Mouse (Mus musculus): ENCODE results near the gene Fryl. TPM values are rescaled to one million over a fixed set of nuclear protein-coding genes. Genes with fewer than 3 reads are reported as not detected.

Gene Fryl
- 32.4 and 35.6 TPM in 2 replicates for polyA plus RNA-seq (2014; fragmentation: Nextera tagmentation; extraction: Ambion mirVana)

DNA sequence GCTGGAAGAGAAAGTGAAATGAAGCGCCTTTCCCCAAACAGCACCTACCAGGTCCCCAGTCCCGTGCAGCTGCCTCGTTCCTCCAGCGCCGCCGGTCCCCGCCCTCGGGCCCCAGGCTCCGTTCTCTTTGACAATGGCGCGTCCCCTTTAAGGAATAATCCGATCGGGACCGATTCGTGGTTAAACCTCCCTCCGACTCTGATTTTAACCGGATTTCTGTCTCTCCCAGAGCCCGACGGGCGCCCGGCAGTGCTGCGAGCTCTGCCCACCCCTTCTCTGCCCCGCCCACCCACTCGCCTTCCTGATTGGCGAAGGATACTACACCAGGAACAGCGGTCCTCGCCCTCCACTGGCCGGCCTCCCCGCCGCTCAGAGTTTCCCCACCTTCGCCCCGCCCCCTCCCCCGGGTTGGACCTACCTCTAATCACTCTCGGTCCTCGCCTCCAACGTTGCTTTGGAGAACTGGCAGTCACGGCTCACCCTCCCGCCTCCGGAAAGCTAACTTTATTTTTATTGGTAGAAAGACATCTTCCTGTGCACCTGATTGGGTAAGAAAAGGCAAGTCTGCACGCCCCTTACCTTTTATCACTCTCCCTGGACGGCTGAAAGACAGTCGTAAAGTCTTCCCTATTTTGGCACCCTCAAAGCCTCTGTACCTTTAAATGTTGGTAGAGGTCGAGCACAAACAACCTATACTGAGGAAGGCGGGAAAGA, at the start of gene Fryl:
Fryl (minus strand) TSS at position 268 of the 714 bp plus-strand sequence.
- peak; percentile 99 for DNase-seq (ENCODE audit: low spot score)
- H3K4me3 ChIP-seq (ENCODE audit: low read depth, low read length): peak within 1 kb of the TSS; percentile 97
- H3K36me3 ChIP-seq (ENCODE audit: control insufficient read depth, insufficient read depth, low read length): no peaks in the 10 kb centered on the region
- H3K9ac ChIP-seq (ENCODE audit: low read length): peak within 1 kb of the TSS; percentile 92
- peak within 1 kb of the TSS; percentile 63 for H3K4me2 ChIP-seq (ENCODE audit: low read length)
- no peaks in the 10 kb centered on the region for H3K9me3 ChIP-seq (replicated peaks; ENCODE audit: control insufficient read depth, low read length)
- WGBS: under 1% methylated on average over 44 of the region's 44 CpGs
- H3K27me3 ChIP-seq (replicated peaks; ENCODE audit: control insufficient read depth, insufficient read depth, low read length): no peaks in the 10 kb centered on the region
- peak within 1 kb of the TSS; percentile 96 for H3K27ac ChIP-seq (ENCODE audit: low read depth, low read length)
- peak; percentile 98 for ATAC-seq
- H3K4me1 ChIP-seq (ENCODE audit: control insufficient read depth, insufficient read depth, low read length): peaks cover 17% of the 10 kb centered on the region

DNA sequence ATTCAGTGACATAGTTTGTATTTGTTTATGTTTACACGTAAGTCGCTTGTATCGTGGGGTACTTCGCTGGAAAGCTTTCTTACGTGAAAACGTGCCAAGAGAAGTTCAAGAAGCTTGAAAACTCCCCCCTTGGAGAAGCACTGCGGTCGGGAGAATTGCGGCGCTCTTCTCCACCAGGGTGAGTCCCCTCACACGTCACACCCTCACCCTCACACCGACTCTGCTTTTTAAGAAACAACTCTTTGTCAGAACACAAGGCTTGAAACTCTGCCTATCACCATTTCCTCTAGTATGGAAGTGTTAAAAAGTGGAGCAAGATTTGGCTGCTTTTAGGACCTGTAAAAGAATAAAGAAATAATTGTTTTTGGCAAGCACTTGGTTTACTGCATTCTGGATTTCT, 48.1 kb upstream of the Fryl start:
- no peak overlapping the region for H3K4me2 ChIP-seq (ENCODE audit: low read length)
- no peak for ATAC-seq
- H3K9me3 ChIP-seq (replicated peaks; ENCODE audit: control insufficient read depth, low read length): no peaks in the 10 kb centered on the region
- H3K27me3 ChIP-seq (replicated peaks; ENCODE audit: control insufficient read depth, insufficient read depth, low read length): no peaks in the 10 kb centered on the region
- no peaks in the 10 kb centered on the region for H3K4me1 ChIP-seq (ENCODE audit: control insufficient read depth, insufficient read depth, low read length)
- no peak for DNase-seq (ENCODE audit: low spot score)
- H3K27ac ChIP-seq (ENCODE audit: low read depth, low read length): no peak overlapping the region
- peaks cover 82% of the 10 kb centered on the region for H3K36me3 ChIP-seq (ENCODE audit: control insufficient read depth, insufficient read depth, low read length)
- WGBS: 87% methylated on average over 12 of the region's 12 CpGs
- no peak overlapping the region for H3K9ac ChIP-seq (ENCODE audit: low read length)
- no peak overlapping the region for H3K4me3 ChIP-seq (ENCODE audit: low read depth, low read length)

DNA sequence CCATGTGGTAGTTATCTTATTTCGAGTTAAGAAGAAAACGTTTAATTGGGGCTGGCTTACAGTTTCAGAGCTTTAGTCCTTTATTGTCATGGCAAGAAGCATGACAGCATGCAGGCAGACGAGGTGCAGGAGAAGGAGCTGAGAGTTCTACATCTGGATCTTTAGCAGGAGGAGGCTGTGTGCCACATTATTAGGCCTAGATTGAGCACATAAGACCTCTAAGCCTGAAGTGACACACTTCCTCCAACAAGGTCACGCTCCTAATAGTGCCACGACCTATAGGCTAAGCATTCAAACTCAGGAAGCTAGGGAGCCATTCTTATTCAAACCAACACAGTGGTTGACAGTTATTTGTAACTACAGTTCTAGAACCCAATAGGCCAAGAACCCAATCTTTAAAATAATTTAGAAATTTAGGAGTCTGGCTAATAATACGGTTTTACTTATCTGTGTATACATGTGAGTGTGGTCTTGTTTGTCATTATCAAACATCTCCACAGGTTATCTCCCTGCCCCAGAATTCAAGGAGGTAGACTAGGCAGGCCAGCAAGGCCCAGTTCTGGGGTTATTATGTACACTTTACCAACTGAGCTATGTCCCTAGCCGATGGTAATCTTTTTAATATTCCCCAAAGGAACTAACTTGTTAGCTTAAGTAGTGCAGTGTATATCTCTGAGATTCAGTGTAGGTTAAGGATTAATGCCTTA, 45.3 kb upstream of the Fryl start:
- WGBS: 90% methylated on average over 7 of the region's 7 CpGs
- no peaks in the 10 kb centered on the region for H3K27me3 ChIP-seq (replicated peaks; ENCODE audit: control insufficient read depth, insufficient read depth, low read length)
- H3K27ac ChIP-seq (ENCODE audit: low read depth, low read length): no peak overlapping the region
- H3K9me3 ChIP-seq (replicated peaks; ENCODE audit: control insufficient read depth, low read length): no peaks in the 10 kb centered on the region
- ATAC-seq: no peak
- no peak overlapping the region for H3K4me3 ChIP-seq (ENCODE audit: low read depth, low read length)
- no peak for DNase-seq (ENCODE audit: low spot score)
- no peaks in the 10 kb centered on the region for H3K4me1 ChIP-seq (ENCODE audit: control insufficient read depth, insufficient read depth, low read length)
- H3K4me2 ChIP-seq (ENCODE audit: low read length): no peak overlapping the region
- peaks cover 72% of the 10 kb centered on the region for H3K36me3 ChIP-seq (ENCODE audit: control insufficient read depth, insufficient read depth, low read length)
- no peak overlapping the region for H3K9ac ChIP-seq (ENCODE audit: low read length)

- no peak overlapping the region for H3K9ac ChIP-seq (ENCODE audit: low read length)
- no peaks in the 10 kb centered on the region for H3K27me3 ChIP-seq (replicated peaks; ENCODE audit: control insufficient read depth, insufficient read depth, low read length)
- no peak overlapping the region for H3K4me2 ChIP-seq (ENCODE audit: low read length)
- H3K27ac ChIP-seq (ENCODE audit: low read depth, low read length): no peak overlapping the region
- ATAC-seq (no peak), DNase-seq (ENCODE audit: low spot score) (no peak)
- H3K4me3 ChIP-seq (ENCODE audit: low read depth, low read length): no peak overlapping the region
- H3K4me1 ChIP-seq (ENCODE audit: control insufficient read depth, insufficient read depth, low read length): peaks cover 6% of the 10 kb centered on the region
- no peaks in the 10 kb centered on the region for H3K9me3 ChIP-seq (replicated peaks; ENCODE audit: control insufficient read depth, low read length)
- H3K36me3 ChIP-seq (ENCODE audit: control insufficient read depth, insufficient read depth, low read length): peaks cover 43% of the 10 kb centered on the region
- 87% methylated on average over 4 of the region's 4 CpGs for WGBS
These were observed 39.5 kb upstream of the Fryl start for GRCm38 (mm10) chr5:73295916-73296315.

GRCm38 (mm10) chr5:73295016-73295415, 38.6 kb upstream of the Fryl start:
- ATAC-seq: no peak
- Histone ChIP-seq H3K4me3 (ENCODE audit: low read depth, low read length) (no peak overlapping the region), H3K27ac (ENCODE audit: low read depth, low read length) (no peak overlapping the region), H3K36me3 (ENCODE audit: control insufficient read depth, insufficient read depth, low read length) (peaks cover 34% of the 10 kb centered on the region), H3K27me3 (replicated peaks; ENCODE audit: control insufficient read depth, insufficient read depth, low read length) (no peaks in the 10 kb centered on the region), H3K9me3 (replicated peaks; ENCODE audit: control insufficient read depth, low read length) (no peaks in the 10 kb centered on the region), H3K4me2 (ENCODE audit: low read length) (no peak overlapping the region), H3K9ac (ENCODE audit: low read length) (no peak overlapping the region), H3K4me1 (ENCODE audit: control insufficient read depth, insufficient read depth, low read length) (peaks cover 6% of the 10 kb centered on the region)
- DNase-seq (ENCODE audit: low spot score): no peak
- 95% methylated on average over 7 of the region's 7 CpGs for WGBS

DNA sequence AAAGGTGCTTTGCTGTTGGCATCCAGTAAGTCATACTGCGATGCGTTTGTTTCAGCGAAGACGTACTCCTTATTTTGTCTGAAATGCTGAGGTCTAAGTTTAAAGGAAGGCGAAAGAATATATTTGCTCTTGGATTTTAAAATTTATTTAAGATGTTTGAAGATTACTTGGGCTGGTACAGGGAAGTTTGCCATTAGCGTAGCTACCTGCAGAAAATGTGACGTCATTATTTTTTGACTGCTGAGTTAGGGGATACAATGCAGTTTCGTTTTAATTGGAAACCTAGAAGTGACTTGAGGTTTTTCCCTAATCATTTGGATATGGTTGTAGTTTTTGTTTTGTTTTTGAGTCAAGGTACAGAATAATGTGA, 37.0 kb upstream of the Fryl start:
- H3K4me2 ChIP-seq (ENCODE audit: low read length): peak overlapping the region; percentile 88
- no peak for ATAC-seq
- 8% methylated on average over 8 of the region's 8 CpGs for WGBS
- H3K4me3 ChIP-seq (ENCODE audit: low read depth, low read length): peak overlapping the region; percentile 89
- H3K27me3 ChIP-seq (replicated peaks; ENCODE audit: control insufficient read depth, insufficient read depth, low read length): no peaks in the 10 kb centered on the region
- peak overlapping the region; percentile 89 for H3K9ac ChIP-seq (ENCODE audit: low read length)
- DNase-seq (ENCODE audit: low spot score): no peak
- H3K4me1 ChIP-seq (ENCODE audit: control insufficient read depth, insufficient read depth, low read length): peaks cover 6% of the 10 kb centered on the region
- no peaks in the 10 kb centered on the region for H3K9me3 ChIP-seq (replicated peaks; ENCODE audit: control insufficient read depth, low read length)
- H3K27ac ChIP-seq (ENCODE audit: low read depth, low read length): 0 out of 2 replicates have a peak overlapping the region, but pooled peaks have one; percentile 88
- peaks cover 25% of the 10 kb centered on the region for H3K36me3 ChIP-seq (ENCODE audit: control insufficient read depth, insufficient read depth, low read length)

- peak within 1 kb of the TSS; percentile 88 for H3K4me2 ChIP-seq (ENCODE audit: low read length)
- WGBS: under 1% methylated on average over 58 of the region's 58 CpGs
- H3K4me1 ChIP-seq (ENCODE audit: control insufficient read depth, insufficient read depth, low read length): peaks cover 6% of the 10 kb centered on the region
- no peaks in the 10 kb centered on the region for H3K9me3 ChIP-seq (replicated peaks; ENCODE audit: control insufficient read depth, low read length)
- DNase-seq (ENCODE audit: low spot score) (peak; percentile 99), ATAC-seq (peak; percentile 99)
- H3K27ac ChIP-seq (ENCODE audit: low read depth, low read length): peak within 1 kb of the TSS; percentile 88
- peak within 1 kb of the TSS; percentile 89 for H3K4me3 ChIP-seq (ENCODE audit: low read depth, low read length)
- peaks cover 21% of the 10 kb centered on the region for H3K36me3 ChIP-seq (ENCODE audit: control insufficient read depth, insufficient read depth, low read length)
- H3K9ac ChIP-seq (ENCODE audit: low read length): peak within 1 kb of the TSS; percentile 89
- no peaks in the 10 kb centered on the region for H3K27me3 ChIP-seq (replicated peaks; ENCODE audit: control insufficient read depth, insufficient read depth, low read length)
These were observed 36.4 kb upstream of the Fryl start, which contains the start of gene Ociad1 for GRCm38 (mm10) chr5:73292502-73293457. Gene Ociad1 (plus strand): TSS chr5:73292784.

GRCm38 (mm10) chr5:73289900-73290299, 33.5 kb upstream of the Fryl start:
- Histone ChIP-seq H3K4me3 (ENCODE audit: low read depth, low read length) (no peak overlapping the region), H3K9ac (ENCODE audit: low read length) (no peak overlapping the region), H3K4me2 (ENCODE audit: low read length) (no peak overlapping the region), H3K36me3 (ENCODE audit: control insufficient read depth, insufficient read depth, low read length) (peaks cover 2% of the 10 kb centered on the region), H3K4me1 (ENCODE audit: control insufficient read depth, insufficient read depth, low read length) (peaks cover 6% of the 10 kb centered on the region), H3K27ac (ENCODE audit: low read depth, low read length) (no peak overlapping the region), H3K9me3 (replicated peaks; ENCODE audit: control insufficient read depth, low read length) (no peaks in the 10 kb centered on the region), H3K27me3 (replicated peaks; ENCODE audit: control insufficient read depth, insufficient read depth, low read length) (no peaks in the 10 kb centered on the region)
- no peak for ATAC-seq
- WGBS: 63% methylated on average over 2 of the region's 2 CpGs
- DNase-seq (ENCODE audit: low spot score): no peak

All from forebrain, embryonic 14.5 days (tissue).